Mouse (Mus musculus): ENCODE results near the gene Fam118a. TPM values are rescaled to one million over a fixed set of nuclear protein-coding genes. Genes with fewer than 3 reads are reported as not detected.
A peak's percentile ranks its signal among the peaks of the same experiment; 100 is the strongest.

Gene Fam118a
- polyA plus RNA-seq, 1 experiment from 2014 or later: 30.8 TPM

DNA sequence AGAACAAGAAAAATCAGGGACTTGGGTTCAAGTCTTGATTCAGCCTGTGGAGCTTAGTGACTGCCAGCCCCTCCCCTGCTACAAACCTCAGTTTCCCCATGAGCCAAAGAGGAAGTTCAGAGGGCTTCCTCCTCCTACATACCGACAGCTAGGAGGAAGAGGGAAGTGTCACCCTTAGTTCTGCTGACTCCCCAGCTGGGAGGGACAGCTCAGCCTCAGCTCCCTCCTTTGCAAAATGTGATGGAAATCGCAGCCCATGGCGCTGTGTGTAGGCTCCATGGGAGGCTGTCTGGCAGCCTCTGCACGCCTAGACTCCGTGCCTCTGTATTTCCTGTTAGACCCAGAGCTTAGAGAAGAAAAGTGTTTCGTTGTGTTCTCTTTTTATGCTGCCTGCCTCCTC lies 34.2 kb upstream of the Fam118a start:
- no peaks in the 10 kb centered on the region for H3K9me3 ChIP-seq

DNA sequence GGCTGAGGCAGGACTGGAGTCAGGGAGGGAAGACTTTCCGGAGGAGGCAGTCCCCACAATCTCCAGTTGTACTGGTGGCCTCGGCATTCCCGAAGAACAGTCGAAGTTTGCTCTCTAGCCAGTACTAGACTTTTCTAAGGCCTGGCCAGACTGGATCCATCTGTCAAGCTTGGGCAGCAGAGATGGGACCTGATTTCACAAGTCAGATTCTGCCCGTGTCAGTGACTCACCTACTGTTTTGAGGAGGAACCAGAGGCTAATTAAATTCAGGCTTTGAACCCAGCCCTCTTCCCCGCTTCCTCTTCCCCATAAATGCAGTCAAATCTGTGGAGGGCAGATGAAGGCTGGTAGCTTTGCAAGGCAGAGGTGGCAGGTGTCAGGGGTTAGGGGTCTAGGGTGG lies 33.7 kb upstream of the Fam118a start:
- H3K36me3 ChIP-seq: no peaks in the 10 kb centered on the region
- no peak for ATAC-seq (ENCODE audit: low FRiP score, low read depth)
- WGBS: 63% methylated on average over 6 of the region's 6 CpGs

More for the DNA sequence above, 34.2 kb upstream of the Fam118a start:
- Histone ChIP-seq H3K36me3 (no peaks in the 10 kb centered on the region), H3K4me3 (no peak overlapping the region), H3K27ac (replicated peaks) (no peak overlapping the region), H3K4me1 (replicated peaks) (peaks cover 3% of the 10 kb centered on the region), H3K9ac (no peak overlapping the region), H3K27me3 (no peaks in the 10 kb centered on the region), H3K4me2 (no peak overlapping the region)
- ATAC-seq (ENCODE audit: low FRiP score, low read depth): no peak
- WGBS: 39% methylated on average over 6 of the region's 6 CpGs

DNA sequence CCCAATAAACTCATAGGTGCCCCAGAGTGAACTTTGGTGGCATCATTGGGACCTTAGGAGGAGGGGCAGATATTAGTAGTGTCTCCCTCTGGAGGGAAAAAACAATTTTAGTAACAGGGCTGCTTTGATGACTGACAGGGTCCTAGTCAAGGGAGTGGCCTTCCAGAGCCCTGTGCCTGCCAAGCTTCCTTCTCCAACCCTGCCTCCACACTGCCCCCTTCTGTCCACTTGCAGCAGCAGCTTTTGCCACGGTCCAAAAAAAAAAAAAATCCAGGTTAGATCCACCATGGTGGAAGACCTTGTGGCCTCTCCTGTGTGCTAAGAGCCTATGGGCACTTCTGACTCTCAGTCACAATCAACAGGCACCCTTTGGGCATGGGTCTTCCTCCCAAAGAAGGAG lies 32.8 kb upstream of the Fam118a start:
- no peak overlapping the region for H3K4me2 ChIP-seq
- H3K36me3 ChIP-seq: no peaks in the 10 kb centered on the region
- no peak overlapping the region for H3K9ac ChIP-seq
- H3K4me1 ChIP-seq (replicated peaks): no peaks in the 10 kb centered on the region
- H3K9me3 ChIP-seq: no peaks in the 10 kb centered on the region
- ATAC-seq (ENCODE audit: low FRiP score, low read depth): no peak
- no peak overlapping the region for H3K4me3 ChIP-seq
- no peak overlapping the region for H3K27ac ChIP-seq (replicated peaks)
- WGBS: 13% methylated on average over 1 of the region's 1 CpGs
- no peaks in the 10 kb centered on the region for H3K27me3 ChIP-seq

More for the DNA sequence above, 33.7 kb upstream of the Fam118a start:
- no peak overlapping the region for H3K9ac ChIP-seq
- H3K27me3 ChIP-seq: no peaks in the 10 kb centered on the region
- H3K4me2 ChIP-seq: no peak overlapping the region
- no peak overlapping the region for H3K4me3 ChIP-seq
- no peaks in the 10 kb centered on the region for H3K4me1 ChIP-seq (replicated peaks)
- H3K27ac ChIP-seq (replicated peaks): no peak overlapping the region
- no peaks in the 10 kb centered on the region for H3K9me3 ChIP-seq

DNA sequence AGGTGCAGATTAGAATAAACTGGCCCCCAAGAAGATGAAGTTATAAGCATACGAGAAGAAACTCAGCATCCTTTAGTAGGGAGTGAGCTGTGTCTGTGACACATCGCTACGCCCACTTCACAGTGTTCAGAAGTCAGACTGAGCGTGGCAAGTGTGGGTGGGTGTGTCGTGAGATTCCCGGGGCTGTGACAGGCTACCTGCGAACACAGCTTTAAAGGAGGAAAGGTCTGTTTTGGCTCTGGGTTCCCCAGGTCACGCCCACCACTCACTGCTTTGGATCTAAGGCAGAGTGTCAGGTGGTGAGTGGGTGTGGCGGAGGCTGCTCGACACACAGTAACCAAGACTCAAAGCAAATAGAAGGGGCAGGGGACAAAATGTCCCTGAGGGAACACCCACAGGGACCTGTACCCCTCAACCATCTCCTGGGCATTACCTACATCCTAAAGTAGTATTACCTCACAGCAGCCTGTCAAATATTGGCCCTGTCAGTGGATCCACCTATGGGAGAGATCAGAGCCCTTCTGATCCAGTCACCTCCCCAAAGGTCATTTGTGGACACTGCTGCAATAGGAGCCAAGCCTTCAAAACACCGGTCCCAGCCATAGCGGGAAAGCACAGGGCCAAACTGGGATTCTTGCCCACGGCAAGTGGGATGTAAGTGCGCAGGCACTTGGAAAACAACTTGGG lies 30.8 kb upstream of the Fam118a start:
- H3K27ac ChIP-seq (replicated peaks): no peak overlapping the region
- no peaks in the 10 kb centered on the region for H3K4me1 ChIP-seq (replicated peaks)
- ATAC-seq (ENCODE audit: low FRiP score, low read depth): no peak
- H3K36me3 ChIP-seq: no peaks in the 10 kb centered on the region
- 79% methylated on average over 14 of the region's 14 CpGs for WGBS
- H3K9me3 ChIP-seq: no peaks in the 10 kb centered on the region
- H3K9ac ChIP-seq: no peak overlapping the region
- no peak overlapping the region for H3K4me2 ChIP-seq
- no peaks in the 10 kb centered on the region for H3K27me3 ChIP-seq
- H3K4me3 ChIP-seq: no peak overlapping the region

DNA sequence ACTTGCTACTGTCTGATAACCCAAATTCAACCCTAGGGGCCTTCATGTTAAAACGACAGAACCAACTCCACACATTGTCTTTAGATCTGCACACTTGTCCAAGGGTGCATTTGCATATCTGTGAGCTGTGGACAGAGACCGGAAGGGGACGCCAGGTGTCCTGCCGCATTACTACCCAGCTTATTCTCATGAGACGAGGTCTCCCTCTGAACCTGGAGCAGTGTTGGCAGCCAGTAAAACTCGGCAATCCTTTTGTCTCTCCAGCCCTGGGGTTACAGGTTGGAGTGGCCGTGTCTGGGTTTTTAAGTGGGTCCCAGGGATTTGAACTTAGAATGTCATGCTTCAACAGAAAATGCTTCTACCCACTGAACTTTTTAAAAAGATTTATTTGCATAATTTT lies 28.8 kb upstream of the Fam118a start:
- 56% methylated on average over 7 of the region's 7 CpGs for WGBS
- no peaks in the 10 kb centered on the region for H3K27me3 ChIP-seq

DNA sequence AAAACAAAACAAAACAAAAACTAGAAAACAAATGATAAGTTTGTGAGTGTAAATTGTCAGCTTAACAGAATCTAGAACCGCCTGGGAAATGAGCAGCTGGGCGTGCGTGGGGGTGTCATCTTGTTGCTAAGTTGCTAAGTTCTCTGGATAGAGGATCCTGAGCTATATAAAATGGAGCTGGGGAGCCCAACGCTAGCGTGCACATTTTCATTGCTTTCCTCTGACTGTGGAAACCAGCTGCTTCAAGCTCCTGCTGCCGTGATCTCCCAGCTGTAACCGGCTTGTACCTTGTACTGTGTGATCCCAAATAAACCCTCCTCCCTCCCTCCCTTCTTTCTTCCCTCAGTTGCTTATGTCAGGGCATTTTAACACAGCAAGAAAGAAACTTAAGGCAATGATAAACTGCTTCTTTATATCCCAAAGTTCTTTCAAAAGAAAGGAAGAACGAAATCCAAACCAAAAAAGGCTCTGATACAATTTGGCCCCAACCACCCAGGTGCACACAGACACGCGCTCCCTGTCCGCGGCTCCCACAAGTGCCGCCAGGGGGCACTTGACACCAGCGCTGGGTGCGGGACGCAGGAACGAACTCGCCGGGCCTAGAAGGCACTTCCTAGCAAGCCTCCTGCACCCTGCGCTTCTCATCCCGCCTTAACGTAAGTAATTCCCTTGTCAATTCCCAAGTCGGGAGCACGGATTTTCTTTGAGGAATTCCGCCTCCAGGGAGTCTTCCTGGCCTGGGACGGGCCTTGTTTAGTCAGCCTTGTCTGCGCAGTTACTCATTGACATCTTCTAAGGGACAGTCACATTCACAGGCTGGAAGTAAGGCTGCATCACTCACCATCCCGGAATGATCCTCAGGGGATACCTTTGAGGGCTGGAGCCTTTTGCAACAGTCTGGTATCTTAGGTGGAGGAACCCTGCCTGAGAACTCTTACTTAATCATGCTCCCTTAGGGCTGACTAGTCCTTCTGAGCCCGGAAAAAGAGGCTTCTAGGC lies 27.5 kb upstream of the Fam118a start:
- no peaks in the 10 kb centered on the region for H3K9me3 ChIP-seq
- no peak overlapping the region for H3K4me2 ChIP-seq
- no peak overlapping the region for H3K4me3 ChIP-seq
- ATAC-seq (ENCODE audit: low FRiP score, low read depth): no peak; the same call in 1 of the 2 replicates
- 19% methylated on average over 29 of the region's 29 CpGs for WGBS
- H3K9ac ChIP-seq: no peak overlapping the region
- no peak overlapping the region for H3K27ac ChIP-seq (replicated peaks)
- no peaks in the 10 kb centered on the region for H3K4me1 ChIP-seq (replicated peaks)
- H3K36me3 ChIP-seq: no peaks in the 10 kb centered on the region
- no peaks in the 10 kb centered on the region for H3K27me3 ChIP-seq

More for the DNA sequence above, 28.8 kb upstream of the Fam118a start:
- Histone ChIP-seq H3K36me3 (no peaks in the 10 kb centered on the region), H3K4me1 (replicated peaks) (no peaks in the 10 kb centered on the region), H3K27ac (replicated peaks) (no peak overlapping the region), H3K4me2 (no peak overlapping the region), H3K9ac (no peak overlapping the region), H3K9me3 (no peaks in the 10 kb centered on the region), H3K4me3 (no peak overlapping the region)
- no peak for ATAC-seq (ENCODE audit: low FRiP score, low read depth)

DNA sequence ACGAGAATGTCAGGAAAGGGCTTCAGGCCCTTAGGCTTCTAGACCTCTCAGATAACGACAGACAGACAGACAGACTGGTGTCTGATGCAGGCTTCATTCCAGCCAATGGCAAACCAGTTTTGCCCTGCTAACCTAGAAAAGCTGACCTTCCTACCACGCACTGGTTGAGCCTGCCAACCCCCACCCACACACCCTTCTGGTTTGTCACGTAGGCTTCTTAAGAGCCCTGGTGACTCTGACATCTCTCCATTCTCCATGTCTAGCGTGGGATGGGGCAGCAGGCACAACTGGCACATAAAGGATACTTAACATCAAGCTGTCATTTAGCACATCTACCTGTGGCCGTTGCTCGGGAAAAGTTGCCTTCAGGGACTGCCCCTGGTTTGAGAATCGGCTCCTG lies 19.1 kb upstream of the Fam118a start:
- no peaks in the 10 kb centered on the region for H3K9me3 ChIP-seq
- H3K36me3 ChIP-seq: no peaks in the 10 kb centered on the region
- H3K4me1 ChIP-seq (replicated peaks): peaks cover 7% of the 10 kb centered on the region; the same call in 1 of the 2 replicates
- no peak overlapping the region for H3K4me2 ChIP-seq
- no peak for ATAC-seq (ENCODE audit: low FRiP score, low read depth)
- H3K9ac ChIP-seq: no peak overlapping the region
- no peak overlapping the region for H3K4me3 ChIP-seq
- no peaks in the 10 kb centered on the region for H3K27me3 ChIP-seq
- H3K27ac ChIP-seq (replicated peaks): no peak overlapping the region
- 83% methylated on average over 8 of the region's 8 CpGs for WGBS

DNA sequence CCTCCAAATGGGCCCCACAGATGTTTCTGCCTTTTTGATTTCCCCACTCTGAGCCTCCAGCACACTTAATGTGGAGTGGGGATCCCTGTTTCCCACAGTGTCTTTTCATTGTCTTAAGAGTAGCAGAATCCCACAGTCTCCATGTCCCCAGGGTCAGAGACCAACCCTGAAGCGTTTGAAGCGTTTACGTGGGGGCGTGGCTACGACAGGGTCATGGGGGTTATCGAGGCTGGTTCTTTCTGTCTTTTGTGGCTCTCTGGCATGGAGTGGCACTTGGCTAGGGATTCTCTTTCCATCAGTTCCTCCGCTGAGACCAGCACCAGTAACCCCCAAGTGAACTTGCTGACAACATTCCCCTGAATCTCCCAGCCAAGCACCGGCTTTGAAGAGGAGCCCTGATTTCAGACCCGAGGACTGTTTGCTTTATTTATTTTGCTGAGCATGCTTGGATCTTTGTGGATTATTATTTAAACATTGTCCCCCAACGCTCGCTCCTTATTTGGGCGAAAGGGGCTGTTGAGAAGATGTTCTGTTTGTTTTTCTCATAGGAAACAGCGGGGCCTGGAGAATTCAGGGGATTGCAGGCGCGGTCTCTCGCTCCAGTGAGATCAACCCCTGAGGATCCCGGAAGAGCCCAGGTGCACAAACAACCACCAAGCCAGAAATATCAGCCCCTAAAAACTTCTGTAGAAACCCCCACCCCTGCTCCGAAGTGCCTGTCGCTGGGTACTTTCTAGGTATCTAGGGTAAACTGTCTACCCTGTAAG lies 16.7 kb upstream of the Fam118a start:
- no peak for ATAC-seq (ENCODE audit: low FRiP score, low read depth)
- Histone ChIP-seq H3K27me3 (0 out of 2 replicates have a peak, but pooled peaks cover 3% of the 10 kb centered on the region), H3K9ac (no peak overlapping the region), H3K9me3 (no peaks in the 10 kb centered on the region), H3K4me3 (no peak overlapping the region), H3K4me1 (replicated peaks) (peaks cover 14% of the 10 kb centered on the region), H3K27ac (replicated peaks) (no peak overlapping the region), H3K36me3 (no peaks in the 10 kb centered on the region), H3K4me2 (no peak overlapping the region)
- 32% methylated on average over 19 of the region's 19 CpGs for whole genome bisulfite sequencing

DNA sequence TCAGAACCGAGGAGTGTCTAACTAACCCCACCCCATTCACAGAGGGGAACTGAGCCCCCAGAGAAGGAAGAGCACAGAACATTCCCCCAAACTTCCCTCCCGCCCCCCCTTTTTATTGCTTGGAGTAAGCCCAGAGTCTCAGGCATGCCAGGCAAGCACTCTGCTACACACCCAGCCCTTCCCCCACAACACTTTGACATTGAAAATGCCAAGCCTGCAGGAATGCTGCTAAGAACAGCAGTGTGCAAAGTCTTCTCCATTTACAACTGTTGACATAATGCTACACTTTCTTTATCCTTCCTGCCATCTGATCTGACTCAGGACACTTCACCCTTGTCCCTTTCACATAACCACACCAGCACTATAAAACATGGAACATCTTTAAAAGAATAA lies 16.1 kb upstream of the Fam118a start:
- Histone ChIP-seq H3K27me3 (0 out of 2 replicates have a peak, but pooled peaks cover 3% of the 10 kb centered on the region), H3K9me3 (no peaks in the 10 kb centered on the region), H3K4me3 (no peak overlapping the region), H3K9ac (no peak overlapping the region), H3K27ac (replicated peaks) (no peak overlapping the region), H3K4me1 (replicated peaks) (peaks cover 17% of the 10 kb centered on the region), H3K4me2 (no peak overlapping the region), H3K36me3 (no peaks in the 10 kb centered on the region)
- no peak for ATAC-seq (ENCODE audit: low FRiP score, low read depth)
- 54% methylated on average over 2 of the region's 2 CpGs for WGBS

DNA sequence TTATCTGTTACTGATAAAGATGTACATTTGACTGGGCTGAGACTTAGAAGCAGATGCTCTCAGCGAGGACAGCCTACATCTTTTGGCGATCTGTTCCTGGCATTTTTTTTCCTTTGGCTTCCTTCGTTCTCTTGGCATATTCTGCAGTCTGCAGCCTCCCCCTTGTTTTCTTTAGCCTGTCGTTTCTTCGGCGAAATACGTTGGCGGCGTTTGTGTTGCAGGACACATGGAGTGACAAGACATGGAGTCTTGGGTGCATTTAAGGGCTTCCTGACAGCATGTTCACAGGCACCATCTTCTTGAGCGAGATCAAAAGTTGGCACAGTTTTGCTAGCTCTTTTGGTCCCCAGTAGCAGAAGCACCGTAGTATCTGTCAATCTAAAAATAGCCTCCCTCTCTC lies 13.0 kb upstream of the Fam118a start:
- Histone ChIP-seq H3K4me1 (replicated peaks) (peaks cover 17% of the 10 kb centered on the region), H3K27me3 (0 out of 2 replicates have a peak, but pooled peaks cover 3% of the 10 kb centered on the region), H3K36me3 (no peaks in the 10 kb centered on the region), H3K9ac (no peak overlapping the region), H3K27ac (replicated peaks) (no peak overlapping the region), H3K4me3 (no peak overlapping the region), H3K4me2 (no peak overlapping the region), H3K9me3 (no peaks in the 10 kb centered on the region)
- 71% methylated on average over 11 of the region's 11 CpGs for WGBS
- no peak for ATAC-seq (ENCODE audit: low FRiP score, low read depth)

DNA sequence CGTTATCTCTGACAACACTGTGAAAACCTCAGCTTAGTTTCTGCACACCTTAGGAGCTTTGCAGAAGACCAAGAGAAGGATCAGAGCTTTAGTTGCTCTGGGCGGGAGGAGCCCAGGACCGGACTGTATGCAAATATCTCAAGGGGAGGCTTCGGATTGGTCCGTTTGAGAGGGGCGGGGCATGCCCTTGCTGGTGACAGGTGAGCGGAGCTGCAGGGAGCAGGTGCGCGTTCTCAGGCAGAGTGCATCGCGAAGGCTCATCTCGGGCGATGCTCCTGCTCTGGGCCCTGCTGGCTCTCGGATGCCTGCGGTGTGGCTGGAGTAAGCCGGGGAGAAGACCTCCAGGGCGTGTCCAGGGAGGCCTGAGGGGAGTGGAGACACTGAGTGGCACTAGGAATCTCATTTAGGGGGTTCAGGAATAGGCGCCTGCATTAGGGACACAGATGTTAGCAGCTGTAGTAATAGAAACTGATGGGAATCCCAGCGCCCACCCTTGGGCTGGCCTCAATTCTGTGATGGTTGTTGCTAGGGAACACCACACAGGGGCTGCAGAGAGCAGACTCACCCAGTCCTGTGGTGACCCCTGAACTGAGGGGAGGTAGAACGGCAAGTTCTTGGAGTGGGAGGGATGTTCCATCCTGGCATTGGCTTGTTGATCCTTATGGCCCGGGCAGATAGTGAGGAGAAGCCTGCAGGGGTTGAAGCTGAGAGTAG lies 11.6 kb upstream of the Fam118a start, which contains the start of gene Upk3a:
Upk3a (plus strand) TSS at position 191 of the 714 bp plus-strand sequence.
- Histone ChIP-seq H3K27ac (replicated peaks) (no peak within 1 kb of the TSS), H3K4me1 (replicated peaks) (peaks cover 13% of the 10 kb centered on the region), H3K9me3 (no peaks in the 10 kb centered on the region), H3K4me2 (peak within 1 kb of the TSS; percentile 54), H3K36me3 (no peaks in the 10 kb centered on the region), H3K27me3 (0 out of 2 replicates have a peak, but pooled peaks cover 3% of the 10 kb centered on the region), H3K4me3 (peak within 1 kb of the TSS; percentile 26), H3K9ac (peak within 1 kb of the TSS; percentile 23; the same call in 1 of the 2 replicates)
- peak; percentile 30; the same call in 1 of the 2 replicates for ATAC-seq (ENCODE audit: low FRiP score, low read depth)
- 11% methylated on average over 21 of the region's 21 CpGs for WGBS

All from hindbrain, embryonic 15.5 days (tissue).